Mouse (Mus musculus) left cerebral cortex, adult 18-20 months (tissue): ENCODE measurements around the gene Abhd16b. TPM values are rescaled to one million over a fixed set of nuclear protein-coding genes. Genes with fewer than 3 reads are reported as not detected.
A peak's percentile ranks its signal among the peaks of the same experiment; 100 is the strongest.

ENCODE experiments used
- DNase-seq, 2 experiments: peaks; one replicate each; pipeline ENCODE4 v3.0.0; 2021 to 2022; ENCODE audit warnings: low spot score in 2 of 2, mixed read lengths in 1 of 2
- total RNA-seq, 2 experiments: library from RNA; stranded (reverse); gene quantifications; 2 replicates each; pipeline ENCODE4 v1.2.3; 2021

The Abhd16b gene
- total RNA-seq, 2 experiments from 2014 or later, result not detected

DNA sequence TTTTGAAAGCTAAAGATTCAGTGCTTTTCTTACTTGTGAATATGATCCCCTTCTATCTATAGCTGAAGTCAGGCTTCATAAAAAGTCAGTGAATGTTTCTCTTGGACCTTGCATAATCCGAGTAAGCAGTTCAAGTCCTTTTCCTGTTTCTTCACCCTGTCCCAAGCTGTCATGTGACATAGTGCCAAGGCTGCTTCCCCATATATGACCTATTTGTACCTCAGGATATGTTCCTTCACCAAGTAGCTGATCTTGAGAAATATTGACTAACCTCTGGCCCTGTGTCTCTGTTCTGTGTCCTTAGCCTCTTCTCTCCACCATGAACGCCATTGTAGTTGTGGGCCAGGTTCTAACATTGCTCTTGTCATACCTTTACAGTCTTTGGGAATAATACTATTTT lies 43.4 kb downstream of the Abhd16b start:
- no peak for DNase-seq

DNA sequence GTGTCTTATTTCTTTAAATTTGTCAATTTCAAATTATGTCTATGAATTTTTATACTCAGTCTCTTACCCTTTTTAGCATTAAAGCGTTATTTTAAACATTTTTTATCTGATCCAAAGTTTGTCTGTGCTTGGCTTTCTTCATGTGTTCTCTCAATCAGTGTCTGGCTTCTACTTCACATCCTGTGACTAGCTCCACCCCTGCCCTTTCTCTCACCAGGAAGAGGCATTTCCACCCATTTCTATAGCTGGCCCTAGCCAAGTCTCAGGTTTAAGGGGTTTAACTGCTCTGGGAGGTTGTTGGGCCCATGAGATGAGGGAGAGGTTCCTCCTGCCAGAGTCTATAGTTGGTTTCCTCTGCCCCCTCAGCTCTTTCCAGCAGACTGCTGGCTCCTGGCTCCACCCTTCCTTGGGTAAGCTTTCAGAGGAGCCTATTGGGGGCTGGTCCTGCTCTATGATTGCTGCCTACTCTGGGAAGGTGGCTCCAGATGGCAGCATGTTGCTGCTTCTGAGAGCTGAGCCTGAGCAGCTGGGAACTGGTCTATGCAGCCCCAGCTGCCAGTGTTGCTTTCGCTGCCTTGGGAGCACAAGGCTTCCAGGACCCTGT lies 44.5 kb downstream of the Abhd16b start:
- peak; percentile 63 to 76 for DNase-seq

- no peak for DNase-seq
These were observed 48.9 kb downstream of the Abhd16b start for GRCm38 (mm10) chr2:181541761-181542380.

Other genes starting within 250 kb of the Abhd16b start
- 10 to 100 TPM; 23.9 to 25.8 TPM for gene Gmeb2, start 205.2 kb upstream of the Abhd16b start, total RNA-seq
- gene Stmn3, start 178.7 kb upstream of the Abhd16b start, total RNA-seq, result 100 to 1,000 TPM; 647 to 666 TPM
- gene Rtel1, start 173.5 kb upstream of the Abhd16b start, total RNA-seq, result 10 to 100 TPM; 24.9 to 34.5 TPM
- gene Zgpat, start 128.3 kb upstream of the Abhd16b start, total RNA-seq, result 10 to 100 TPM; 66.0 to 67.6 TPM
- 10 to 100 TPM; 43.9 to 48.5 TPM for gene Arfrp1, start 127.8 kb upstream of the Abhd16b start, total RNA-seq
- 10 to 100 TPM; 34.4 to 35.6 TPM for gene Lime1, start 113.1 kb upstream of the Abhd16b start, total RNA-seq
- 10 to 100 TPM; 13.8 to 15.3 TPM for gene Zbtb46, start 33.8 kb upstream of the Abhd16b start, total RNA-seq
- 10 to 100 TPM; 77.5 to 82.8 TPM for gene Tpd52l2, start 3.9 kb downstream of the Abhd16b start, total RNA-seq
- 100 to 1,000 TPM; 299 to 304 TPM for gene Dnajc5, start 27.3 kb downstream of the Abhd16b start, total RNA-seq
- 10 to 100 TPM; 51.5 to 70.2 TPM for gene Uckl1, start 91.7 kb downstream of the Abhd16b start, total RNA-seq
- gene Prpf6, start 98.7 kb downstream of the Abhd16b start, total RNA-seq, result 10 to 100 TPM; 57.5 to 60.3 TPM
- gene Zfp512b, start 99.6 kb downstream of the Abhd16b start, total RNA-seq, result 10 to 100 TPM; 70.4 to 77.9 TPM
- 10 to 100 TPM; 20.8 to 23.5 TPM for gene Samd10, start 106.0 kb downstream of the Abhd16b start, total RNA-seq
- under 1 TPM; 0.67 to 0.80 TPM for gene Gm29797, start 163.8 kb downstream of the Abhd16b start, total RNA-seq
- gene Sox18, start 178.4 kb downstream of the Abhd16b start, total RNA-seq, result 10 to 100 TPM; 14.2 to 14.3 TPM
- 10 to 100 TPM; 58.3 to 59.3 TPM for gene Tcea2, start 187.1 kb downstream of the Abhd16b start, total RNA-seq
- gene Rgs19, start 200.8 kb downstream of the Abhd16b start, total RNA-seq, result 10 to 100 TPM; 29.3 to 30.7 TPM
- not detected for gene Lkaaear1, start 205.2 kb downstream of the Abhd16b start, total RNA-seq
- gene Oprl1, start 221.8 kb downstream of the Abhd16b start, total RNA-seq, result 10 to 100 TPM; 57.5 to 61.9 TPM